Mouse (Mus musculus): ENCODE results near the gene Siah1a. TPM values are rescaled to one million over a fixed set of nuclear protein-coding genes. Genes with fewer than 3 reads are reported as not detected.

The Siah1a gene
- total and polyA plus RNA-seq, 3 experiments: 5.9 to 11.1 (median 8.0) TPM

DNA sequence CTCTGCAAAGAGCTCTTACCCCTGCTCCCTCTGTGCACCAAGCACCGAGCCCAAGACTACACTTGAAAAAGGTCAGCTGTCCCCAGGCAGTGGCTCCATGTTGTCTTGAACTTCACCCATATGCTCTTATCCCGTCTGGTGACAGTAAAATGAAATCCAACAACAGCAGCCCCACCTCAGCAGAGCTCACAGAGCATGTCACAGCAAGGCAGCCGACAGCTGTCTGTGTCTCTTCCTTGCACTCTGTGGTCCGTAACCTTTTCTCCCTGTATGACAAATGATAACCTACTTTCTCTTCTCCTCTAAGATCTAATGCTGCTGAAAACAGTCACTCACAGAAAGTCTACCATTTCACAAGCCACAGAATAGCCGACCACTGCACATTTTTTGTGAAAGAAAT is 39.0 kb downstream of the Siah1a start:
- Histone ChIP-seq H3K9me3 (replicated peaks; ENCODE audit: low read length) (no peaks in the 10 kb centered on the region), H3K4me3 (replicated peaks in 1 of 3; ENCODE audit: low read depth in 2 of 3, low read length in 2 of 3, poor library complexity in 1 of 3) (no peak overlapping the region), H3K27me3 (replicated peaks) (no peaks in the 10 kb centered on the region), H3K27ac (ENCODE audit: insufficient read depth, low read depth) (no peak overlapping the region), H3K79me2 (replicated peaks; ENCODE audit: control insufficient read depth, extremely low read depth, insufficient read depth, poor library complexity, severe bottlenecking) (no peaks in the 10 kb centered on the region), H3K4me2 (ENCODE audit: insufficient read depth, low read depth, poor library complexity, severe bottlenecking) (no peak overlapping the region), H3K4me1 (ENCODE audit: control insufficient read depth in 1 of 2, insufficient read depth in 2 of 2) (peaks cover 0 to 11% of the 10 kb centered on the region in 2 experiments; a peak in 2 of 4 replicates), H3K9ac (ENCODE audit: insufficient read depth, low read depth) (no peak overlapping the region), H3K36me3 (replicated peaks in 1 of 2; ENCODE audit: control insufficient read depth in 1 of 2, insufficient read depth in 1 of 2, low read length in 1 of 2) (peaks cover 8 to 48% of the 10 kb centered on the region in 2 experiments)
- in situ Hi-C loops (cut with MboI; ENCODE audit: low pct_ligation_motif_present, low pct_unique_long_range_greater_than_20kb, low sequenced_read_pairs) (no loop called here), dilution Hi-C loops (cut with MboI; ENCODE audit: extremely low pct_ligation_motif_present, extremely low pct_unique_long_range_greater_than_20kb, low sequenced_read_pairs) (no loop called here)
- TF ChIP-seq MYC (IDR thresholded peaks at IDR 0.05; ENCODE audit: low read depth, low read length): no peak
- no peak for DNase-seq (ENCODE audit: extremely low read depth)

DNA sequence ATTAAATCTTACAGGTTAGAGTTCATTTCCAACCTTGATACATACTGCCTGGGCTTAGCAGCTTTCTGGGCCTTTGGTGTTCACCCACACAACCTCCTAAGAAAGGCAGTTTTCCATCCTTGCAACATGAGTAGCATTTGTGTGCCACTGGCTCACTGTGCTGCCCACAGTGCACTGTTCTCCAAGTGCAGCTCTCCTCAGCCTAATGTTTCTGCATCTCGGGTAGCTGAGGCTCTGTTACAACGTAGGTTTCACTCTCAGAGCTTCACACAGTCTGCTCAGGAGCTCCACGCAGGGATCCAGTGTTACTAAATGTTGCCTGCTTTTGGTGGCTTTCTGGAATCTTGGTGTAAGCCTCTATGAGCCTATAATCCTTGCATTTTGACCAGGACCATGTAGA is 40.4 kb downstream of the Siah1a start:
- peaks cover 0 to 11% of the 10 kb centered on the region in 2 experiments; a peak in 2 of 4 replicates for H3K4me1 ChIP-seq (ENCODE audit: control insufficient read depth in 1 of 2, insufficient read depth in 2 of 2)
- TF ChIP-seq NELFE (IDR thresholded peaks at IDR 0.05; ENCODE audit: low read depth, low read length) (no peak), TBP (conservative IDR thresholded peaks at IDR 0.05; ENCODE audit: low read depth, low read length) (no peak), BHLHE40 (IDR thresholded peaks at IDR 0.05; ENCODE audit: low read depth, low read length) (no peak), MYC (IDR thresholded peaks at IDR 0.05; ENCODE audit: low read depth, low read length) (no peak), SIN3A (IDR thresholded peaks at IDR 0.05; ENCODE audit: low read length) (no peak), IRF4 (IDR thresholded peaks at IDR 0.05; ENCODE audit: low read depth, low read length) (no peak), ZMIZ1 (IDR thresholded peaks at IDR 0.05; ENCODE audit: low read depth, low read length) (no peak), MAX (IDR thresholded peaks at IDR 0.05; ENCODE audit: low read length) (no peak), GABPA (IDR thresholded peaks at IDR 0.05; ENCODE audit: insufficient replicate concordance, low read depth, low read length) (no peak), HCFC1 (IDR thresholded peaks at IDR 0.05; ENCODE audit: low read depth, low read length) (no peak)
- no peaks in the 10 kb centered on the region for H3K9me3 ChIP-seq (replicated peaks; ENCODE audit: low read length)
- H3K9ac ChIP-seq (ENCODE audit: insufficient read depth, low read depth): no peak overlapping the region
- DNase-seq (ENCODE audit: extremely low read depth): no peak
- H3K79me2 ChIP-seq (replicated peaks; ENCODE audit: control insufficient read depth, extremely low read depth, insufficient read depth, poor library complexity, severe bottlenecking): no peaks in the 10 kb centered on the region
- no peaks in the 10 kb centered on the region for H3K27me3 ChIP-seq (replicated peaks)
- no peak overlapping the region for H3K27ac ChIP-seq (ENCODE audit: insufficient read depth, low read depth)
- H3K4me2 ChIP-seq (ENCODE audit: insufficient read depth, low read depth, poor library complexity, severe bottlenecking): no peak overlapping the region
- dilution Hi-C loops (cut with MboI; ENCODE audit: extremely low pct_ligation_motif_present, extremely low pct_unique_long_range_greater_than_20kb, low sequenced_read_pairs) (no loop called here), in situ Hi-C loops (cut with MboI; ENCODE audit: low pct_ligation_motif_present, low pct_unique_long_range_greater_than_20kb, low sequenced_read_pairs) (no loop called here)
- peaks cover 5 to 40% of the 10 kb centered on the region in 2 experiments for H3K36me3 ChIP-seq (replicated peaks in 1 of 2; ENCODE audit: control insufficient read depth in 1 of 2, insufficient read depth in 1 of 2, low read length in 1 of 2)
- no peak overlapping the region for H3K4me3 ChIP-seq (replicated peaks in 1 of 3; ENCODE audit: low read depth in 2 of 3, low read length in 2 of 3, poor library complexity in 1 of 3)

DNA sequence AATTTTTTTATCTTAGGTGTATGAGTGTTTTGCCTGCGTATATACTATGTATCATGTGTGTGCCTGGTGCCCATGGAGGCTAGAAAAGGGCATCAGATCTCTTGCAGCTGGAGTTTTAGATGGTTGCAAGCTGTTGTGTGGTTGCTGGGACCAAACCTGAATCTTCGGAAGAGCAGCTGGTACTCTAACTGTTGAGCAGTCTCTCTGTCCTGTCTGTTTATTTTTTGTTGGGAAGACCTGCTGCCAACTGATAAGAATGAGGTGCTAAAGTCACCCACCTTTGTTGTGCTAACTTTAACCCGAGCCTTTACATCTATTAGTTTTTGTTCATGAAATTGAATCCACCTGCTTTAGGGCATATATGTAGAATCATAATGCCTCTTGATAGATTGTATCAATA is 43.3 kb downstream of the Siah1a start:
- DNase-seq (ENCODE audit: extremely low read depth): no peak
- no peaks in the 10 kb centered on the region for H3K4me1 ChIP-seq (ENCODE audit: control insufficient read depth in 1 of 2, insufficient read depth in 2 of 2)
- no peak overlapping the region for H3K4me2 ChIP-seq (ENCODE audit: insufficient read depth, low read depth, poor library complexity, severe bottlenecking)

More for the DNA sequence above, 43.3 kb downstream of the Siah1a start:
- Histone ChIP-seq H3K4me3 (replicated peaks in 1 of 3; ENCODE audit: low read depth in 2 of 3, low read length in 2 of 3, poor library complexity in 1 of 3) (no peak overlapping the region), H3K9me3 (replicated peaks; ENCODE audit: low read length) (no peaks in the 10 kb centered on the region), H3K27ac (ENCODE audit: insufficient read depth, low read depth) (no peak overlapping the region), H3K27me3 (replicated peaks) (no peaks in the 10 kb centered on the region), H3K9ac (ENCODE audit: insufficient read depth, low read depth) (no peak overlapping the region), H3K79me2 (replicated peaks; ENCODE audit: control insufficient read depth, extremely low read depth, insufficient read depth, poor library complexity, severe bottlenecking) (no peaks in the 10 kb centered on the region), H3K36me3 (replicated peaks in 1 of 2; ENCODE audit: control insufficient read depth in 1 of 2, insufficient read depth in 1 of 2, low read length in 1 of 2) (peaks cover 7 to 37% of the 10 kb centered on the region in 2 experiments)
- TF ChIP-seq EP300 (IDR thresholded peaks at IDR 0.05; ENCODE audit: low read length) (no peak), MAX (IDR thresholded peaks at IDR 0.05; ENCODE audit: low read length) (no peak), JUN (IDR thresholded peaks at IDR 0.05; ENCODE audit: insufficient read depth, low read depth, low read length) (no peak), KAT2A (IDR thresholded peaks at IDR 0.05; ENCODE audit: insufficient replicate concordance, low read length) (no peak), USF1 (IDR thresholded peaks at IDR 0.05; ENCODE audit: low read depth, low read length) (no peak), ZMIZ1 (IDR thresholded peaks at IDR 0.05; ENCODE audit: low read depth, low read length) (no peak), ELF1 (IDR thresholded peaks at IDR 0.05; ENCODE audit: low read depth, low read length) (no peak), CHD2 (IDR thresholded peaks at IDR 0.05; ENCODE audit: low read length) (no peak), RAD21 (IDR thresholded peaks at IDR 0.05; ENCODE audit: low read depth, low read length) (no peak), TBP (conservative IDR thresholded peaks at IDR 0.05; ENCODE audit: low read depth, low read length) (no peak), TCF12 (IDR thresholded peaks at IDR 0.05; ENCODE audit: low read depth, low read length) (no peak), MAFK (IDR thresholded peaks at IDR 0.05; ENCODE audit: insufficient replicate concordance, low read length) (no peak), MAZ (IDR thresholded peaks at IDR 0.05; ENCODE audit: low read depth, low read length) (no peak), RCOR1 (conservative IDR thresholded peaks at IDR 0.05; ENCODE audit: low read depth, low read length) (no peak), POLR2AphosphoS2 (IDR thresholded peaks at IDR 0.05; ENCODE audit: low read depth, low read length) (no peak), POLR2A (IDR thresholded peaks at IDR 0.05; ENCODE audit: low read depth, low read length) (no peak), PAX5 (IDR thresholded peaks at IDR 0.05; ENCODE audit: low read length) (no peak), USF2 (conservative IDR thresholded peaks at IDR 0.05; ENCODE audit: low read depth, low read length) (no peak), ZKSCAN1 (IDR thresholded peaks at IDR 0.05; ENCODE audit: borderline replicate concordance, low read depth, low read length) (no peak), MXI1 (IDR thresholded peaks at IDR 0.05; ENCODE audit: low read depth, low read length) (no peak)
- in situ Hi-C loops (cut with MboI; ENCODE audit: low pct_ligation_motif_present, low pct_unique_long_range_greater_than_20kb, low sequenced_read_pairs) (no loop called here), dilution Hi-C loops (cut with MboI; ENCODE audit: extremely low pct_ligation_motif_present, extremely low pct_unique_long_range_greater_than_20kb, low sequenced_read_pairs) (no loop called here)

All from CH12.LX (cell line).